Mouse (Mus musculus) c-Kit-negative CD71-positive TER-119-positive erythroid progenitor cells, embryonic 14.5 days (primary cell): Measurements from ENCODE around the gene Zfp566.
"Not testable (repeated sequence)": the region's sequence is repeated elsewhere in the genome, so short reads cannot be mapped to it uniquely, and the experiment has no call there.

ENCODE experiments used
- DNase-seq: peaks from one replicate; pipeline ENCODE4 v3.0.0-alpha.2; 2013; ENCODE audit warnings: low read depth, low spot score

Gene Zfp566

DNA sequence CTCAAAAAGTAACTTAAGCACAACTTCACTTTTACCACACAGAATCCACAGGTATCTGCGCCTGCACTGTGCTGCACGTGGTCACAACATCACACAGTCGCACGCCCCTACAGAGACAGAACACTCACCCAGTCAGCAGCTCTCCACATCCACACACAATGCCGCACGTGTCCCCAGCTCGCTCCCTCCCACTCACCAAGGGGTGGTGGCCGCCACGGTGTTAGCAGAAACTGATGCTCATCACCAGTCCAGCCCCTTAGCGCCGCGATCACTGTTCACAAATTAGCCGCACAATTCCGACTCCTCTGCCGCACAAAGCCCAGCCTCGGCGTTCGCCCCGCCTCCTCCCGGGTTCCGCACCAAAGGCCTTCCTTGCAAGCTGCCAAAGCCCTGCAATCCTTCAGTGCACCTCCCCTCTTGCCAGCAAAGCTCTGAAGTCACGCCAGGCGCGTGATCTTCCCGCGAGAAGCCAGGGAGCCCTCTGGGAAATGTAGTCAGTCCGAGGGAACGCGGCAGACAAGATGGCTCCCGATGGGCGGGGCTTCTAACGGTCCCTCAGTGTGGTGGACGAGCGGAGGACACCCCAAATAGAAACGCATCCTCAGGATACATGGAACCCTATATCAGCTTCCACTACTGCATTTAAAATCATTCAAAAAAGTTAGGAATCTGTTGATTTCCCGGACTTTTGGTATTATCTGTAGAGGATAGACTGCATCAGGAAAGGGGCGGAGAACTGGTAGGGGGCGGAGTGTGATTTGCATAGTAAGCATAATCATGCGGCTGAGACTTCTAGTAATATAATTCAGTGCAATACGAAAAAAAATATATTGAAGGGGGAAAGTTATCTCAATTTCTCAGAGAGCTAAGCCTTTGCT lies at the start of gene Zfp566, which contains the start of gene Gm26920:
Gene Zfp566 (minus strand): TSS at position 436 of the 878 bp plus-strand sequence.
Gene Gm26920 (minus strand): TSS at position 319 of the 878 bp plus-strand sequence.
- peak; percentile 93 for DNase-seq

DNA sequence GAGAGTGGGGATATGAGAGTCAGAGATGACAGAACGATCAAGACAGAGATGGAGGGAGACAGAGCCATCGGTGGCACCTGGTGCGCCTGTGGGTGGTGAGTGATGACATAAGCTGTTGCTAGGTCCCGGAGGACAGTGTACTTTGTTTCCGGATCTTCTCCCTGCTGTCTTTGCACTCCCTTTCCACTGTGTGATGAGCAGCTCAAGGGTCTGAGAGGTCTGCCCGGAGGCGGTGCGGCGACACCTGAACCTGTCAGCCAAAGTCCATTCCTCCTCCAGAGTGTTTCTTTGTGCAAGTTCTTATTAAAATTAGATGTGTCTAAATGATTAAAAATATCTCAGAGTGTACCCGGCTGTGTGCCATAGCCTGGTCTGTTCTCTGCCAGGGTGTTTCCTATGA lies 46.5 kb upstream of the Zfp566 start:
- DNase-seq, result no peak

- no peak for DNase-seq
Observed at GRCm38 (mm10) chr7:30132396-30132795, 42.1 kb upstream of the Zfp566 start.

DNA sequence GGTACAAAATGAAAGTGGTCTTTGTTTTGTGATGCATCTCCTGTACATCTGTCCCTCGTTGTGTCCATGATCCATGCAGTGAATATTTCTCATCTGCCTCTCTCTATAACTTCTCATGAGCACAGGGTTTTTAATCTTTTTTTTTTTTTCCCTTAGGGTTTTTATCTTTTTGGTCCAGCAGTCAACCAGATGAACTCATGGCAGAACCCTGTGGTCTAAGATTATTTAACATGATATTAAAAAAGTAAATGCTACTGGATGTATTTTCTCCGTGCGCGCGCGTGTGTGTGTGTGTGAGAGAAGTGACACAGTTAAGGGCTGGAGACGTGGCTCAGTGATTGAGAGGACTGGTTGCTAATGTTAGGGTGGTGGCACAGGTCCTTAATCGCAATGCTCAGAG lies 39.6 kb upstream of the Zfp566 start:
- no peak for DNase-seq

GRCm38 (mm10) chr7:30122188-30122530 lies 31.8 kb upstream of the Zfp566 start:
- DNase-seq, result no peak

GRCm38 (mm10) chr7:30121308-30122187 lies 31.2 kb upstream of the Zfp566 start, which contains the start of gene Zfp382:
Gene Zfp382 (plus strand): TSS chr7:30121942.
- peak; percentile 62 for DNase-seq

GRCm38 (mm10) chr7:30117935-30118334 lies 27.6 kb upstream of the Zfp566 start:
- DNase-seq, result not testable (repeated sequence)

DNA sequence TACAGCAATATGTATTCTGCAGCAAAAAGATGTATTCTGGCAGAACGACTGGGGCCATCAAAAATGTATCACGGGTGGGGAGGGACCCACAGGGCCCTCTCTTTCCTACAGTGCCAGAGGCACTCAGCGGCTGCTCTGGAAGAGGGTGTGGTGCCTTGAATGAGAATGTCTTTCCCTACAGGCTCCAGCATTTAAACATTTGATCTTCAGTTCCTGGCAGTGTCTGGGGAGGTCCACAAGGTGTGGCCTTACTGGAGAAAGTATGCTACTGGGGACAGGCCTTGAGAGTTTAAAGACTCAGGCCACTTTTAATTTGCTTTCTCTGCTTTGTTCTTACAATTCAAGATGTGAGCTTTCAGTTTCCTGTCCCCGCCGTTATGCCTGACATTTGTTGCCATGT lies 25.7 kb upstream of the Zfp566 start:
- DNase-seq, result no peak

- DNase-seq, result no peak
Observed at GRCm38 (mm10) chr7:30099297-30099696, 9.0 kb upstream of the Zfp566 start.

- DNase-seq, result no peak
Observed at GRCm38 (mm10) chr7:30095551-30096125, 5.3 kb upstream of the Zfp566 start.

GRCm38 (mm10) chr7:30094646-30095429 lies 4.5 kb upstream of the Zfp566 start, which contains the start of gene Zfp260:
Gene Zfp260 (plus strand): TSS chr7:30094777.
- DNase-seq, result peak; percentile 66

GRCm38 (mm10) chr7:30093918-30094415 lies 3.6 kb upstream of the Zfp566 start:
- no peak for DNase-seq

DNA sequence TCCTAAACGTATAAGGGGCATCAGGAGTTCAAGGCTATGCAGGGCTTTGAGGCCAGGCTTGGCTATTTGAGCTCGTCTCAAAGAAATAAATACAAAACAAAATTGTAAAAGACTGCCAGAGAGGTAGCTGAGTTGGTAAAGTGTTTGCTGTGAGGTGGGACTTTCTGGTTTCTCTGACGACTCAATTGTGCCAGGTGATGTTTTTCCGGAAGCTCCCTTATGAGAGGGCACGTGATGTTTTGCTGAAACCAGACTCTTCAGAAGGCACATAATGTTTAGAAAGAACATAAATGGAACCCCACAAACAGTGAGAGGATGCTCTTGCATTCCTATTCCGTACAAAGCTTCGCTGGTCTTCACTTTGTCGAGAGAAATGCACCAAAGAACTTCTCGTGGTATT lies 2.3 kb upstream of the Zfp566 start:
- DNase-seq, result no peak

DNA sequence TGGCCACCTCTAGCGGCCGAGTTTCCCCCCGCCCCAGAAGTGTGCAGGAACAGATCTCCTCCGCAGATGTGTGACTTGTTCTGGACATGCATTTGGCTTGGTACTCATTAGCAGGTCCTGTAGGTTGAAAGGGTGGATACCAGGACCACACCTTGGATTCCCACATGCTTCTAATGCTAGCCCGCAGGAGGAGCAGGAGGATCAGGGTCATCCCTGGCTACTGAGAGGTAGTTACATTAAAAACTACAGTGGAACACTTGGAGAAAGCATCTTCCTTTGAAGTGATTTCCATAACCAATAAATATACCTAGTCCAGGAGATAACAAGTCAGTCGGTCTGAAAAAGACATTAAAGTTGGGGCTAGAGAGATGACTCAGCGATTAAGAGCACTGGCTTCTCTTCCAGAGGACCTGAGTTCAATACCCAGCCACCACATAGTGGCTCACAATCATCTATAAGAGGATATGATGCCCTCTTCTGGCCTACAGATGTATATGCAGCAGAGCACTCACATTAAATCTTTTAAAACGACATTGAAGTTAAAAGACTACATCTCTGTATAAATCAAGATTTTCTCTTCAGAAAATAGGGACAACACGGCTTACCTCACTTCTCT lies 751 bp upstream of the Zfp566 start:
- peak; percentile 35 for DNase-seq

DNA sequence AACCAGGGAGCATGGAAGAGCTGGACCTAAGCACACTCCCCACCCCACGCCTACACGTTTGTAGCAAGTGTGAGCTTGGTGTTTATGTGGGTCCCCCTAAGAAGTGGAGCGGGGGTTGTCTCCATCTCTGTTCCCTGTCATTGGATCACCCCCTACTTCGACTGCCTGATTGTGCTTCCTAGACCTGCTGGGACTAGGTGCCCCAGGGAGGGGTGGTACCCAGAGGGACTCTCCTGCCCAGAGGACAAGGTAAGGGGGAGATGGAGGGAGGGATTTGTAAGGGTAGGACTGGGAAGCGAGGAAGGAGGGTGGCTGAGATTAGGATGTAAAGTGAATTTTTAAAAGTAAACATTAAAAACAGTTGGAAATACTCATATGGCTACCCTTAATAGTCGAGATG lies 922 bp downstream of the Zfp566 start:
- DNase-seq, result no peak

DNA sequence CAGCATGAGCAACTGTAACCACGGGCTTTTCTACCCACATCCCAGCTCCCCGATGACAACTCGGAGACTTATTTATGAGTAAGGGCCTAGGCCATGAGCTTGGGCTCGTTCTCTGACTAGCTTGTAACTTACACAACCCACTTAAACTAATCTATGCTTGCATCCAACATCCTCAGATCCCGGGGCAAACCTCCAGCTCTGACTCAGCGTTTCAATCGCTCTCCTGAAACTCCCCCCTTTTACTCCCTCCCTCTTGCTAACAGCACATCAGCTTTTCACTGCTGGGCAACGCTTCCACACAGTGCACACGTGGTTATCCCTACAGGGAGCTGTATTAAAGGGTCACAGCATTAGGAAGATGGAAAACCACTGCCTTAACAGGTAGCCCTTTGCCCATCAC lies 3.8 kb downstream of the Zfp566 start:
- no peak for DNase-seq

DNA sequence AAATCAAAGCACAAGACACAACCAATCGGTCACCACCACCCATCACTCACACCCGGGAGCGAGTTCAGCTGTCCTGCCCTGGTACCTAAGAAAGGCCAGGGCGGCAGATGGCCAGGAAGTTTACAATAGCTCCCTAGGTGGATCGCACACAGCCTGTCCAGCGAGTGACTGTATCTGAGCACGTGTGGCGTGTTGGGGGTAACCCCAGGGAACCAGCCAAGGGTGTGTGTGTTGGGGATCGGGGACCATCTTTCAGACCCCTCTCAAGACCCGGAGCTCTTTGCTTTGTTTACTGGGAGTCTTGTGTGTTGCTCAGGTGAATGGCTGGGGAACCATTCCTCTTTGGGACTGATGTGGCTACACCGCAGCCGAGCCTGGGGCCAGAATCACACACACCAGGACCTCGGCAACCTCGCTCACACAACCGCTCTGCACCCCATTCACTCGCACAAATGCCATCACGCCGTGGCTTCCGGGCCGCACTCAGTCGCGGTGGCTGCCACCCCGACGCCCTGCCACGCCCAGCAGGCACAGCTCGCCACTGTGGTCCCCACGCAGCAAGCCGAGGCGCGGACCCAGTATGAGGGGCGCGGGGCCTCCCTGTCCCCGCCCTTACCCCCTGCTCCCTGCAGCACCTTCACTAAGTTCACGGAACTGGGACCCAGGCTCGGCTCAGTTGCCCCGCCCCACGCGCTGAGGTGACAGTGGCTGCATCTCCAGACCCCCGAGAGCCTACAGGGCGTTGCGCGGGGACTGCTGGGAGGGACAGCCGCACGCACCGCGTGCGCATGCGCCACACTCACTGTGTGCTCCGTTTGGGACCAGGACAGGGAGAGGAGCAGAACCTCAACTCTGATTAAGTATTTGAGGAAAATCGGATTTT lies 17.9 kb downstream of the Zfp566 start, which contains the start of gene Zfp82:
Gene Zfp82 (minus strand): TSS at position 755 of the 883 bp plus-strand sequence.
- DNase-seq, result peak; percentile 67

DNA sequence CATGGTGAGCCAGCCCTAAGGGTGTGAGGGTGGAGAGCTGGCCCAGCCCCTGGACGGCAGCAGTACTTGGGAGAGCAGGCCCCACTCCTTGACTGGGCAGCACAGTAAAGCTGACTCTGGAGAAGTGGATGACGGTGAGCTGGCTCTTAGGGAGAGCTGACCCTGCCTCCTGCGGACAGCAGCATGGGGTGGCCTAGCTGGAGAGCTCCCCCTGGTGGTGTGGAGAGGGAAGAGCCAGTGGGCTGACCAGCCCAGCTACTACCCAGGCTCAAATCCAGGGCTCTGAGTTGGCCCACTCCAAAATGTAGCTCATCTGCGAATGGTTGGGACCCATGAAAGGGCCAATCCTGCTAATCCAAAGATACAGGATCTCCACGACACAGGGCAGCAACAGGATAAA lies 25.7 kb downstream of the Zfp566 start:
- DNase-seq, result no peak

DNA sequence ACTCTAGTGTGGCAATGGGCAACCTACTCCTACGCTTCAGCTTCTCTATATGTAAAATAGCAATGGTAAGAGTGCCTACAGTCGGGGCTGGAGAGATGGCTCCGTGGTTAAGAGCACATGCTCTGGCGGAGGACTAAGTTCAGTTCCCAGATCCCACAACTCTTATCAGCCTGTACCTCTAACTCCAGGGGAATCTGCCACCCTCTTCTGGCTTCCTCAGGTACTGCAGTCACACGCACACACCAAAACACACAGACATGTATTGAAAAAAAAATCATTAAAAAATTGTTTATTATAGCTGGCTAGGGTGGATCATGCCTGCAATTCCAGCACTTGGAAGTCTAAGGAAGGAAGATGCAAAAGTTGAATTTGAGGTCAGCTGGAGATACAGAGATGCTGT lies 27.8 kb downstream of the Zfp566 start:
- peak; percentile 4 for DNase-seq
